Mouse (Mus musculus): ENCODE measurements at regions not wholly inside any gene's neighbourhood (a gene's known extent, or its start where the extent isn't known, plus 50 kb on each side); places are given as distances from the start of the nearest gene placed in this dataset.

GRCm38 (mm10) chr13:102157369-102158130 lies 389.5 kb upstream of the Pik3r1 start:
- H3K27ac ChIP-seq (ENCODE audit: low read depth) = no peak overlapping the region
- TF ChIP-seq EP300 (IDR thresholded peaks at IDR 0.05; ENCODE audit: low read depth) (no peak), CTCF (IDR thresholded peaks at IDR 0.05; ENCODE audit: low read depth) (no peak)
- ATAC-seq (no peak), DNase-seq (no peak)
- no peak overlapping the region for H3K4me2 ChIP-seq (ENCODE audit: low read depth, low read length)
- no peaks in the 10 kb centered on the region for H3K27me3 ChIP-seq (ENCODE audit: insufficient read depth, low read length)
- H3K4me3 ChIP-seq (ENCODE audit: low read depth, low read length) = no peak overlapping the region
- no peaks in the 10 kb centered on the region for H3K9me3 ChIP-seq (ENCODE audit: low read length)
- 77% methylated on average over 6 of the region's 6 CpGs for WGBS (ENCODE audit: insufficient replicate concordance)
- no peak overlapping the region for H3K9ac ChIP-seq (replicated peaks)
- H3K4me1 ChIP-seq (ENCODE audit: insufficient read depth) = no peaks in the 10 kb centered on the region
- H3K36me3 ChIP-seq (replicated peaks; ENCODE audit: insufficient read depth, low read length) = no peaks in the 10 kb centered on the region

GRCm38 (mm10) chr13:102173382-102174234 lies 405.6 kb upstream of the Pik3r1 start:
- Histone ChIP-seq H3K4me1 (ENCODE audit: insufficient read depth) (no peaks in the 10 kb centered on the region), H3K9me3 (ENCODE audit: low read length) (no peaks in the 10 kb centered on the region), H3K36me3 (replicated peaks; ENCODE audit: insufficient read depth, low read length) (no peaks in the 10 kb centered on the region), H3K27ac (ENCODE audit: low read depth) (no peak overlapping the region), H3K9ac (replicated peaks) (no peak overlapping the region), H3K4me3 (ENCODE audit: low read depth, low read length) (no peak overlapping the region), H3K27me3 (ENCODE audit: insufficient read depth, low read length) (no peaks in the 10 kb centered on the region), H3K4me2 (ENCODE audit: low read depth, low read length) (no peak overlapping the region)
- DNase-seq (no peak), ATAC-seq (no peak)
- TF ChIP-seq CTCF (IDR thresholded peaks at IDR 0.05; ENCODE audit: low read depth) (no peak), EP300 (IDR thresholded peaks at IDR 0.05; ENCODE audit: low read depth) (no peak)
- WGBS (ENCODE audit: insufficient replicate concordance) = 76% methylated on average over 9 of the region's 9 CpGs

GRCm38 (mm10) chr13:102174431-102174830 lies 406.4 kb upstream of the Pik3r1 start:
- no peaks in the 10 kb centered on the region for H3K27me3 ChIP-seq (ENCODE audit: insufficient read depth, low read length)
- no peak for TF ChIP-seq EP300 (IDR thresholded peaks at IDR 0.05; ENCODE audit: low read depth)
- no peak for TF ChIP-seq CTCF (IDR thresholded peaks at IDR 0.05; ENCODE audit: low read depth)
- DNase-seq (no peak), ATAC-seq (no peak)
- no peak overlapping the region for H3K27ac ChIP-seq (ENCODE audit: low read depth)
- H3K9ac ChIP-seq (replicated peaks) = no peak overlapping the region
- no peaks in the 10 kb centered on the region for H3K36me3 ChIP-seq (replicated peaks; ENCODE audit: insufficient read depth, low read length)
- no peak overlapping the region for H3K4me3 ChIP-seq (ENCODE audit: low read depth, low read length)
- H3K4me1 ChIP-seq (ENCODE audit: insufficient read depth) = no peaks in the 10 kb centered on the region
- H3K9me3 ChIP-seq (ENCODE audit: low read length) = no peaks in the 10 kb centered on the region
- 82% methylated on average over 3 of the region's 3 CpGs for WGBS (ENCODE audit: insufficient replicate concordance)
- H3K4me2 ChIP-seq (ENCODE audit: low read depth, low read length) = no peak overlapping the region

GRCm38 (mm10) chr13:102174896-102175295 lies 406.9 kb upstream of the Pik3r1 start:
- Histone ChIP-seq H3K27ac (ENCODE audit: low read depth) (no peak overlapping the region), H3K9me3 (ENCODE audit: low read length) (no peaks in the 10 kb centered on the region), H3K4me3 (ENCODE audit: low read depth, low read length) (no peak overlapping the region), H3K27me3 (ENCODE audit: insufficient read depth, low read length) (no peaks in the 10 kb centered on the region), H3K4me2 (ENCODE audit: low read depth, low read length) (no peak overlapping the region), H3K4me1 (ENCODE audit: insufficient read depth) (no peaks in the 10 kb centered on the region), H3K36me3 (replicated peaks; ENCODE audit: insufficient read depth, low read length) (no peaks in the 10 kb centered on the region), H3K9ac (replicated peaks) (no peak overlapping the region)
- WGBS (ENCODE audit: insufficient replicate concordance) = 85% methylated on average over 2 of the region's 2 CpGs
- ATAC-seq = no peak
- TF ChIP-seq CTCF (IDR thresholded peaks at IDR 0.05; ENCODE audit: low read depth) (no peak), EP300 (IDR thresholded peaks at IDR 0.05; ENCODE audit: low read depth) (no peak)
- no peak for DNase-seq

GRCm38 (mm10) chr13:102175406-102175805 lies 407.4 kb upstream of the Pik3r1 start:
- no peak overlapping the region for H3K4me2 ChIP-seq (ENCODE audit: low read depth, low read length)
- no peak for TF ChIP-seq EP300 (IDR thresholded peaks at IDR 0.05; ENCODE audit: low read depth)
- TF ChIP-seq CTCF (IDR thresholded peaks at IDR 0.05; ENCODE audit: low read depth) = no peak
- H3K9ac ChIP-seq (replicated peaks) = no peak overlapping the region
- no peak overlapping the region for H3K4me3 ChIP-seq (ENCODE audit: low read depth, low read length)
- no peaks in the 10 kb centered on the region for H3K27me3 ChIP-seq (ENCODE audit: insufficient read depth, low read length)
- no peak for ATAC-seq
- H3K4me1 ChIP-seq (ENCODE audit: insufficient read depth) = no peaks in the 10 kb centered on the region
- no peak overlapping the region for H3K27ac ChIP-seq (ENCODE audit: low read depth)
- H3K9me3 ChIP-seq (ENCODE audit: low read length) = no peaks in the 10 kb centered on the region
- DNase-seq = no peak
- H3K36me3 ChIP-seq (replicated peaks; ENCODE audit: insufficient read depth, low read length) = no peaks in the 10 kb centered on the region
- WGBS (ENCODE audit: insufficient replicate concordance) = 62% methylated on average over 1 of the region's 1 CpGs

GRCm38 (mm10) chr13:102176456-102176855 lies 408.4 kb upstream of the Pik3r1 start:
- H3K36me3 ChIP-seq (replicated peaks; ENCODE audit: insufficient read depth, low read length) = no peaks in the 10 kb centered on the region
- H3K4me2 ChIP-seq (ENCODE audit: low read depth, low read length) = no peak overlapping the region
- H3K9me3 ChIP-seq (ENCODE audit: low read length) = no peaks in the 10 kb centered on the region
- no peaks in the 10 kb centered on the region for H3K4me1 ChIP-seq (ENCODE audit: insufficient read depth)
- no peak overlapping the region for H3K27ac ChIP-seq (ENCODE audit: low read depth)
- H3K4me3 ChIP-seq (ENCODE audit: low read depth, low read length) = no peak overlapping the region
- TF ChIP-seq EP300 (IDR thresholded peaks at IDR 0.05; ENCODE audit: low read depth) (no peak), CTCF (IDR thresholded peaks at IDR 0.05; ENCODE audit: low read depth) (no peak)
- H3K9ac ChIP-seq (replicated peaks) = no peak overlapping the region
- no peak for DNase-seq
- no peak for ATAC-seq
- no peaks in the 10 kb centered on the region for H3K27me3 ChIP-seq (ENCODE audit: insufficient read depth, low read length)
- WGBS (ENCODE audit: insufficient replicate concordance) = 65% methylated on average over 2 of the region's 2 CpGs

All from liver, postnatal 0 days (tissue).